Mouse (Mus musculus): ENCODE measurements around the gene Rpl26. TPM values are rescaled to one million over a fixed set of nuclear protein-coding genes. Genes with fewer than 3 reads are reported as not detected.

Gene Rpl26
- polyA plus RNA-seq, 1 experiment from 2014 or later, result 976 TPM

GRCm38 (mm10) chr11:68953903-68954302, 52.5 kb downstream of the Rpl26 start:
- peak overlapping the region; percentile 57 for H3K4me2 ChIP-seq
- 23% methylated on average over 13 of the region's 13 CpGs for WGBS (ENCODE audit: insufficient replicate concordance)
- peaks cover 18% of the 10 kb centered on the region; the same call in 1 of the 2 replicates for H3K4me1 ChIP-seq
- no peak overlapping the region for H3K9ac ChIP-seq
- no peak for ATAC-seq
- H3K27ac ChIP-seq, result no peak overlapping the region
- peak overlapping the region; percentile 33; the same call in 1 of the 2 replicates for H3K4me3 ChIP-seq
- H3K27me3 ChIP-seq (replicated peaks), result peaks cover 73% of the 10 kb centered on the region
- H3K36me3 ChIP-seq, result no peaks in the 10 kb centered on the region
- no peaks in the 10 kb centered on the region for H3K9me3 ChIP-seq (replicated peaks)

- Histone ChIP-seq H3K4me2 (peak overlapping the region; percentile 57), H3K27ac (no peak overlapping the region), H3K9me3 (replicated peaks) (no peaks in the 10 kb centered on the region), H3K27me3 (replicated peaks) (peaks cover 78% of the 10 kb centered on the region), H3K9ac (no peak overlapping the region), H3K4me1 (peaks cover 18% of the 10 kb centered on the region; the same call in 1 of the 2 replicates), H3K4me3 (peak overlapping the region; percentile 33), H3K36me3 (no peaks in the 10 kb centered on the region)
- ATAC-seq, result no peak
- 3% methylated on average over 17 of the region's 17 CpGs for WGBS (ENCODE audit: insufficient replicate concordance)
Measured at GRCm38 (mm10) chr11:68954408-68954807, 53.0 kb downstream of the Rpl26 start.

- WGBS (ENCODE audit: insufficient replicate concordance), result 60% methylated on average over 5 of the region's 5 CpGs
- H3K4me3 ChIP-seq, result no peak overlapping the region
- peaks cover 79% of the 10 kb centered on the region for H3K27me3 ChIP-seq (replicated peaks)
- no peak overlapping the region for H3K9ac ChIP-seq
- no peak for ATAC-seq
- no peaks in the 10 kb centered on the region for H3K36me3 ChIP-seq
- peaks cover 18% of the 10 kb centered on the region; the same call in 1 of the 2 replicates for H3K4me1 ChIP-seq
- H3K27ac ChIP-seq, result no peak overlapping the region
- peak overlapping the region; percentile 57 for H3K4me2 ChIP-seq
- H3K9me3 ChIP-seq (replicated peaks), result no peaks in the 10 kb centered on the region
Measured at GRCm38 (mm10) chr11:68955473-68955872, 54.1 kb downstream of the Rpl26 start.

- Histone ChIP-seq H3K27ac (no peak overlapping the region), H3K27me3 (replicated peaks) (peaks cover 77% of the 10 kb centered on the region), H3K36me3 (no peaks in the 10 kb centered on the region), H3K4me2 (no peak overlapping the region), H3K9me3 (replicated peaks) (no peaks in the 10 kb centered on the region), H3K4me3 (no peak overlapping the region), H3K9ac (no peak overlapping the region), H3K4me1 (peaks cover 18% of the 10 kb centered on the region; the same call in 1 of the 2 replicates)
- WGBS (ENCODE audit: insufficient replicate concordance), result 8% methylated on average over 3 of the region's 3 CpGs
- ATAC-seq, result no peak
Measured at GRCm38 (mm10) chr11:68956107-68956506, 54.7 kb downstream of the Rpl26 start.

Other genes with a start within 250 kb of the Rpl26 start
- 34.6 and 37.0 TPM in 2 replicates for gene Myh10, start 210.0 kb upstream of the Rpl26 start, polyA plus RNA-seq (2016; fragmentation: Nextera tagmentation; extraction: Ambion mirVana)
- 40.4 and 42.0 TPM in 2 replicates for gene Ndel1, start 29.7 kb upstream of the Rpl26 start, polyA plus RNA-seq (2016; fragmentation: Nextera tagmentation; extraction: Ambion mirVana)
- gene Rnf222, start 13.0 kb upstream of the Rpl26 start, polyA plus RNA-seq (2016; fragmentation: Nextera tagmentation; extraction: Ambion mirVana), result 0.07 and 0.10 TPM in 2 replicates
- not detected in 2 replicates for gene Odf4, start 25.5 kb downstream of the Rpl26 start, polyA plus RNA-seq (2016; fragmentation: Nextera tagmentation; extraction: Ambion mirVana)
- 2.9 and 3.0 TPM in 2 replicates for gene Arhgef15, start 55.9 kb downstream of the Rpl26 start, polyA plus RNA-seq (2016; fragmentation: Nextera tagmentation; extraction: Ambion mirVana)
- gene Slc25a35, start 66.5 kb downstream of the Rpl26 start, polyA plus RNA-seq (2016; fragmentation: Nextera tagmentation; extraction: Ambion mirVana), result 0.87 and 0.90 TPM in 2 replicates
- gene Rangrf, start 73.6 kb downstream of the Rpl26 start, polyA plus RNA-seq (2016; fragmentation: Nextera tagmentation; extraction: Ambion mirVana), result 54.7 and 61.0 TPM in 2 replicates
- 42.2 and 44.4 TPM in 2 replicates for gene Pfas, start 106.9 kb downstream of the Rpl26 start, polyA plus RNA-seq (2016; fragmentation: Nextera tagmentation; extraction: Ambion mirVana)
- gene Ctc1, start 114.3 kb downstream of the Rpl26 start, polyA plus RNA-seq (2016; fragmentation: Nextera tagmentation; extraction: Ambion mirVana), result 31.4 and 34.2 TPM in 2 replicates
- 142 TPM in 2 replicates for gene Aurkb, start 144.1 kb downstream of the Rpl26 start, polyA plus RNA-seq (2016; fragmentation: Nextera tagmentation; extraction: Ambion mirVana)
- gene Borcs6, start 158.1 kb downstream of the Rpl26 start, polyA plus RNA-seq (2016; fragmentation: Nextera tagmentation; extraction: Ambion mirVana), result 5.3 and 6.1 TPM in 2 replicates
- 32.0 and 34.8 TPM in 2 replicates for gene Tmem107, start 169.2 kb downstream of the Rpl26 start, polyA plus RNA-seq (2016; fragmentation: Nextera tagmentation; extraction: Ambion mirVana)
- gene Vamp2, start 186.9 kb downstream of the Rpl26 start, polyA plus RNA-seq (2016; fragmentation: Nextera tagmentation; extraction: Ambion mirVana), result 26.3 and 27.5 TPM in 2 replicates
- gene Per1, start 193.6 kb downstream of the Rpl26 start, polyA plus RNA-seq (2016; fragmentation: Nextera tagmentation; extraction: Ambion mirVana), result 2.5 and 4.0 TPM in 2 replicates
- 0.44 and 0.46 TPM in 2 replicates for gene Hes7, start 218.8 kb downstream of the Rpl26 start, polyA plus RNA-seq (2016; fragmentation: Nextera tagmentation; extraction: Ambion mirVana)
- 0.14 TPM in 1 of 2 replicates, not detected in the other for gene 9130213A22Rik, start 221.0 kb downstream of the Rpl26 start, polyA plus RNA-seq (2016; fragmentation: Nextera tagmentation; extraction: Ambion mirVana)
- gene Aloxe3, start 224.3 kb downstream of the Rpl26 start, polyA plus RNA-seq (2016; fragmentation: Nextera tagmentation; extraction: Ambion mirVana), result not detected in 2 replicates